Mouse (Mus musculus) thymus, postnatal 25 days (tissue): ENCODE measurements around the gene Trpm3.

ENCODE experiments used
- DNase-seq: peaks from one replicate; pipeline ENCODE4 v3.0.0; 2022

Gene Trpm3

GRCm38 (mm10) chr19:22869853-22870252 is 731.0 kb downstream of the Trpm3 start:
- DNase-seq = no peak

- no peak for DNase-seq
Measured at GRCm38 (mm10) chr19:22872456-22872855, 733.6 kb downstream of the Trpm3 start.

GRCm38 (mm10) chr19:22880199-22880598 is 741.4 kb downstream of the Trpm3 start:
- DNase-seq = no peak

GRCm38 (mm10) chr19:22882670-22883111 is 743.8 kb downstream of the Trpm3 start:
- DNase-seq = no peak

GRCm38 (mm10) chr19:22883154-22883553 is 744.3 kb downstream of the Trpm3 start:
- DNase-seq = no peak

GRCm38 (mm10) chr19:22883744-22884317 is 745.0 kb downstream of the Trpm3 start:
- DNase-seq = no peak

GRCm38 (mm10) chr19:22884357-22884756 is 745.5 kb downstream of the Trpm3 start:
- no peak for DNase-seq

- no peak for DNase-seq
Measured at GRCm38 (mm10) chr19:22885051-22885450, 746.2 kb downstream of the Trpm3 start.

- DNase-seq = no peak
Measured at GRCm38 (mm10) chr19:22901892-22902291, 763.0 kb downstream of the Trpm3 start.

- no peak for DNase-seq
Measured at GRCm38 (mm10) chr19:22902386-22902785, 763.5 kb downstream of the Trpm3 start.

- DNase-seq = no peak
Measured at GRCm38 (mm10) chr19:22905066-22905482, 766.2 kb downstream of the Trpm3 start.

GRCm38 (mm10) chr19:22910686-22911085 is 771.8 kb downstream of the Trpm3 start:
- no peak for DNase-seq

GRCm38 (mm10) chr19:22912971-22913370 is 774.1 kb downstream of the Trpm3 start:
- no peak for DNase-seq

GRCm38 (mm10) chr19:22915868-22916642 is 777.2 kb downstream of the Trpm3 start:
- peak; percentile 34 for DNase-seq

GRCm38 (mm10) chr19:22916643-22917344 is 777.9 kb downstream of the Trpm3 start:
- peak; percentile 4 for DNase-seq

GRCm38 (mm10) chr19:22917345-22917735 is 778.5 kb downstream of the Trpm3 start:
- no peak for DNase-seq

- no peak for DNase-seq
Measured at GRCm38 (mm10) chr19:22920949-22921348, 782.1 kb downstream of the Trpm3 start.

- DNase-seq = no peak
Measured at GRCm38 (mm10) chr19:22922871-22923670, 784.2 kb downstream of the Trpm3 start.

- DNase-seq = no peak
Measured at GRCm38 (mm10) chr19:22925284-22925683, 786.4 kb downstream of the Trpm3 start.

GRCm38 (mm10) chr19:22926753-22927152 is 787.9 kb downstream of the Trpm3 start:
- DNase-seq = no peak

- no peak for DNase-seq
Measured at GRCm38 (mm10) chr19:22928366-22928765, 789.5 kb downstream of the Trpm3 start.

GRCm38 (mm10) chr19:22929768-22930167 is 790.9 kb downstream of the Trpm3 start:
- DNase-seq = no peak

- DNase-seq = no peak
Measured at GRCm38 (mm10) chr19:22930368-22930834, 791.6 kb downstream of the Trpm3 start.
